8 mouse cellular contexts compared by ENCODE assay signal in the genomic region with DNA sequence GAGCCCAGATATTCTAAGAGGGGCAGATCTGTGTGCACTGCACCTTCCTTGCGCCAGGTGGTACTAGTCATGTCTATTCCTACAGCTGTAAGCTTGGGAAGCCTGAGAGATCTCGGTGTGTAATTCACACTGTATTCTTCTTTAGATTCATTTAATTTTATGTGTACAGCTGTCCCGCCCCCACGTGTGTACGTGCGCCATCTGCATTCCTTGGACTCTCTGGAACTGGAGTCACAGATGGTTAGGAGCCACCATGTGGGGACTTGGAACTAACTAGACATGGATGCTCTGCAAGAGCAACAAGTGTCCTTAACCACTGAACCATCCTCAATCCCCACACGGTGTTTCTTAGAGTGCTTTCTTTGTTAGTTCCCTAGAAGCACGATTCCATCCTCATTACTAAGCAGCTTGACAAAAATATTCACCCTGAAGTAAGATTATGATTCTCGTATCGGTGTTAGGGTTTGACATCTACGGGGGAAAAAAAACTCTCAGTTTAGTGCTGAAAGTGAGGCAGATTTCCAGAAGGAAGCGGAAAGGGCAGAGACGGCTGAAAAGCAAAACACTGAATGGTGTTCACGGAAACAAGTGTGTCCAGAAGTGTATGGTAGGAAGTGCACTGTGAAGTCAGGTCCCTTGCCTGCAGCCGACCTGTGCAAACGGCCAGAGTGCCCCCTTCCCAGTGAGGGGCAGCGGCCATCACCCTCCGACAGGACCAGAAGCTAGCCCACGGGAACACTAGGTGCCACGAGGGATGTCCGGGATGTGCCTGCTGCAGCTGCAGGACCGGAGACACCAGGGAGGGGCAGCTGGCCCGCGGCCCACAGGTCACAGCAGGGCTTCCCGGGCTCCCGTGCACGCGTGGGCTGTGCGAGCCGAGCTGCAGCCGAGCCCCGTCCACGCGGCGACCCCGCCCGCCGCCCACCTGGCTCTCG. TPM values are rescaled to one million over a fixed set of nuclear protein-coding genes. Genes with fewer than 3 reads are reported as not detected.
A peak's percentile ranks its signal among the peaks of the same experiment; 100 is the strongest.
DNase-seq lines count a peak whose midpoint lies in the region; ATAC-seq and TF ChIP-seq lines count a peak whose summit lies in the region.

No protein-coding gene starts in this region.

- 0 out of 2 replicates have a peak overlapping the region, but pooled peaks have one; percentile 40 for H3K27ac ChIP-seq in intestine, embryonic 14.5 days (ENCODE audit: low read depth)
- H3K27ac ChIP-seq in limb, embryonic 10.5 days, result peak overlapping the region; percentile 94
- peak overlapping the region; percentile 71 for H3K27ac ChIP-seq in midbrain, embryonic 13.5 days

- H3K4me2 ChIP-seq in intestine, embryonic 14.5 days (ENCODE audit: low read length), result peak overlapping the region; percentile 95
- H3K4me2 ChIP-seq in midbrain, embryonic 13.5 days (replicated peaks), result peak overlapping the region; percentile 89

- TF ChIP-seq POLR2A in lung, adult 2 months (IDR thresholded peaks at IDR 0.05; ENCODE audit: borderline replicate concordance, extremely low read depth, low read depth, low read length), result no peak

- no peaks in the 10 kb centered on the region for H3K9me3 ChIP-seq in intestine, embryonic 14.5 days (ENCODE audit: control insufficient read depth, low read length)
- H3K9me3 ChIP-seq in limb, embryonic 10.5 days (replicated peaks), result no peaks in the 10 kb centered on the region
- H3K9me3 ChIP-seq in midbrain, embryonic 13.5 days, result no peaks in the 10 kb centered on the region

- WGBS in lung, adult 2 months, result 10% methylated on average over 39 of the region's 39 CpGs
- 10% methylated on average over 39 of the region's 39 CpGs for WGBS in intestine, embryonic 14.5 days
- WGBS in limb, embryonic 10.5 days, result 15% methylated on average over 39 of the region's 39 CpGs
- WGBS in midbrain, embryonic 13.5 days, result 13% methylated on average over 39 of the region's 39 CpGs

- H3K4me1 ChIP-seq in lung, adult 2 months (ENCODE audit: control insufficient read depth, insufficient read depth, low read length), result no peaks in the 10 kb centered on the region
- 0 out of 2 replicates have a peak, but pooled peaks cover 3% of the 10 kb centered on the region for H3K4me1 ChIP-seq in intestine, embryonic 14.5 days (replicated peaks; ENCODE audit: control insufficient read depth, insufficient read depth, low read length)
- H3K4me1 ChIP-seq in limb, embryonic 10.5 days, result peaks cover 18% of the 10 kb centered on the region
- peaks cover 13% of the 10 kb centered on the region for H3K4me1 ChIP-seq in midbrain, embryonic 13.5 days (replicated peaks)

- peak; percentile 42 for DNase-seq in lung, adult 2 months
- no peak for DNase-seq in lung, postnatal 25 days (ENCODE audit: low spot score)
- DNase-seq in cerebellum, adult 11-12 months, result peak; percentile 76
- DNase-seq in frontal cortex, adult 2 months (ENCODE audit: extremely low spot score in 1 of 2, low spot score in 1 of 2), result peak; percentile 90 to 91
- peak; percentile 76 for DNase-seq in intestine, embryonic 14.5 days (ENCODE audit: low spot score)
- no peak for DNase-seq in limb, embryonic 10.5 days (ENCODE audit: low spot score)
- DNase-seq in testis, postnatal 14 days (ENCODE audit: low spot score), result peak; percentile 51

- H3K36me3 ChIP-seq in intestine, embryonic 14.5 days (ENCODE audit: control insufficient read depth, insufficient read depth, low read length), result no peaks in the 10 kb centered on the region
- no peaks in the 10 kb centered on the region for H3K36me3 ChIP-seq in limb, embryonic 10.5 days
- H3K36me3 ChIP-seq in midbrain, embryonic 13.5 days, result no peaks in the 10 kb centered on the region

- H3K27me3 ChIP-seq in intestine, embryonic 14.5 days (replicated peaks; ENCODE audit: control insufficient read depth, insufficient read depth, low read length), result no peaks in the 10 kb centered on the region
- H3K27me3 ChIP-seq in limb, embryonic 10.5 days (ENCODE audit: low read depth, poor library complexity, severe bottlenecking), result no peaks in the 10 kb centered on the region
- peaks cover 7% of the 10 kb centered on the region for H3K27me3 ChIP-seq in midbrain, embryonic 13.5 days

- TF ChIP-seq CTCF in lung, adult 2 months (IDR thresholded peaks at IDR 0.05; ENCODE audit: insufficient read depth, low read length), result no peak

- H3K9ac ChIP-seq in intestine, embryonic 14.5 days (ENCODE audit: low read length), result peak overlapping the region; percentile 64
- peak overlapping the region; percentile 86 for H3K9ac ChIP-seq in midbrain, embryonic 13.5 days (replicated peaks)

- peak overlapping the region; percentile 74 for H3K4me3 ChIP-seq in lung, adult 2 months (replicated peaks; ENCODE audit: extremely low read depth, low read depth, low read length)
- H3K4me3 ChIP-seq in intestine, embryonic 14.5 days (ENCODE audit: low read depth, low read length), result peak overlapping the region; percentile 75
- peak overlapping the region; percentile 98 for H3K4me3 ChIP-seq in limb, embryonic 10.5 days
- H3K4me3 ChIP-seq in midbrain, embryonic 13.5 days (replicated peaks), result peak overlapping the region; percentile 82

- ATAC-seq in intestine, embryonic 14.5 days (replicated peaks; ENCODE audit: low FRiP score, low TSS enrichment, low read depth), result peak; percentile 45
- no peak; the same call in 1 of the 2 replicates for ATAC-seq in midbrain, embryonic 13.5 days

RNA-seq across cellular contexts. Expression of a gene that starts 24.0 kb away (rescaled TPM):
- 8.9 and 9.5 TPM in 2 replicates for polyA plus RNA-seq in lung, adult 2 months (2012; rRNA removed)
- polyA plus RNA-seq in frontal cortex, adult 2 months (2012; rRNA removed), result 11.6 and 12.5 TPM in 2 replicates
- polyA plus RNA-seq in intestine, embryonic 14.5 days (2014; fragmentation: Nextera tagmentation; extraction: Ambion mirVana), result 8.9 and 10.1 TPM in 2 replicates
- 10.1 and 11.7 TPM in 2 replicates for polyA plus RNA-seq in limb, embryonic 10.5 days (2016; fragmentation: Nextera tagmentation; extraction: Ambion mirVana)
- 9.2 and 9.8 TPM in 2 replicates for polyA plus RNA-seq in midbrain, embryonic 13.5 days (2015; fragmentation: Nextera tagmentation; extraction: Ambion mirVana)

RNA-seq across cellular contexts. Expression of a gene that starts 38.8 kb away (rescaled TPM):
- polyA plus RNA-seq in lung, adult 2 months (2012; rRNA removed), result 34.6 and 38.6 TPM in 2 replicates
- 0.42 and 0.55 TPM in 2 replicates for polyA plus RNA-seq in frontal cortex, adult 2 months (2012; rRNA removed)
- polyA plus RNA-seq in intestine, embryonic 14.5 days (2014; fragmentation: Nextera tagmentation; extraction: Ambion mirVana), result 4.4 and 5.0 TPM in 2 replicates
- 4.7 TPM in 2 replicates for polyA plus RNA-seq in limb, embryonic 10.5 days (2016; fragmentation: Nextera tagmentation; extraction: Ambion mirVana)
- 1.2 and 1.3 TPM in 2 replicates for polyA plus RNA-seq in midbrain, embryonic 13.5 days (2015; fragmentation: Nextera tagmentation; extraction: Ambion mirVana)

Comparison
In these comparisons a context has a peak if more than half of its experiments do, and no peak if none do; other contexts are left out.
1. DNase-seq: peak in lung, adult 2 months (single experiment), cerebellum, adult 11-12 months (single experiment), frontal cortex, adult 2 months (2 of 2), intestine, embryonic 14.5 days (single experiment) and testis, postnatal 14 days (single experiment); none in lung, postnatal 25 days (single experiment) and limb, embryonic 10.5 days (single experiment).
2. H3K27ac ChIP-seq: peak in every context shown above with its lines; median percentile 94 in limb, embryonic 10.5 days; 71 in midbrain, embryonic 13.5 days; 40 in intestine, embryonic 14.5 days.
3. Peak in every context shown above with its lines, with median percentiles within 50 percentile points of each other: H3K4me3 ChIP-seq.